Mouse (Mus musculus) MN1 (cell line): ENCODE data around the gene Gm21518.
"Not testable (repeated sequence)": the region's sequence is repeated elsewhere in the genome, so short reads cannot be mapped to it uniquely, and the experiment has no call there.

ENCODE experiments used
- DNase-seq: peaks from one replicate; pipeline ENCODE4 v3.0.0-alpha.2; 2016; ENCODE audit warnings: low spot score

The Gm21518 gene

GRCm38 (mm10) chrY:62190566-62190965 is at the start of gene Gm21518:
Gene Gm21518, plus strand, starts transcription at chrY:62190866.
- DNase-seq, result not testable (repeated sequence)
